Mouse (Mus musculus) right cerebral cortex, postnatal 36 days (tissue): ENCODE measurements around the gene Cfh.
"Not testable (repeated sequence)": the region's sequence is repeated elsewhere in the genome, so short reads cannot be mapped to it uniquely, and the experiment has no call there.

Source experiments
- DNase-seq, 2 experiments: peaks; one replicate each; pipeline ENCODE4 v3.0.0; 2022; ENCODE audit warnings: low spot score in 2 of 2, mixed read lengths in 1 of 2

Cfh gene

GRCm38 (mm10) chr1:140183664-140184063, at the start of gene Cfh:
Gene Cfh, minus strand, starts transcription at chr1:140183764.
- not testable (repeated sequence) for DNase-seq

GRCm38 (mm10) chr1:140226673-140227072, 43.1 kb upstream of the Cfh start:
- DNase-seq: no peak

- DNase-seq: no peak
Observed at GRCm38 (mm10) chr1:140225221-140225620, 41.7 kb upstream of the Cfh start.

- no peak for DNase-seq
Observed at GRCm38 (mm10) chr1:140205329-140205728, 21.8 kb upstream of the Cfh start.

GRCm38 (mm10) chr1:140188500-140188899, 4.9 kb upstream of the Cfh start:
- DNase-seq: not testable (repeated sequence)

- DNase-seq: no peak
Observed at GRCm38 (mm10) chr1:140183208-140183607, 356 bp downstream of the Cfh start.

- DNase-seq: no peak
Observed at GRCm38 (mm10) chr1:140180125-140180524, 3.4 kb downstream of the Cfh start.

GRCm38 (mm10) chr1:140175442-140175841, 8.1 kb downstream of the Cfh start:
- no peak for DNase-seq

- DNase-seq: no peak
Observed at GRCm38 (mm10) chr1:140171581-140172154, 11.9 kb downstream of the Cfh start.

- no peak for DNase-seq
Observed at GRCm38 (mm10) chr1:140158970-140159369, 24.6 kb downstream of the Cfh start.

- no peak for DNase-seq
Observed at GRCm38 (mm10) chr1:140069471-140069870, 114.1 kb downstream of the Cfh start.
